Comparison of ENCODE assay signal across 21 mouse cellular contexts in the genomic region with DNA sequence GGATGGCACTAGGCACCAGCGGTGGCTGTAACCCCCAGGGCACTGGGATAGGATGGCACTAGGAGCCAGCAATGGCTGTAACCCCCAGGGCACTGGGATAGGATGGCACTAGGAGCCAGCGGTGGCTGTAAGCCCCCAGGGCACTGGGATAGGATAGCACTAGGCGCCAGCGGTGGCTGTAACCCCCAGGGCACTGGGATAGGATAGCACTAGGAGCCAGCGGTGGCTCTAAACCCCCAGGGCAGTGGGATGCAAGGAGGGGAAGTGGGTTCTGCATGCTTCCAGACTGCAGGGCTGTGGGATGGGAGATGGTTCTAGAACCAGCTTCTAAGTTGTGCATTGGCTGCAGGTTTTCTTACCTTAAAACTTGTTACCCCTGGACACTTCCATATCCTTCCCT.
"Had no signal": no experiment of that assay in that cellular context is flagged by ENCODE, and none has a peak within 500 bp of the region (broad histone marks: within the 10 kb centered on the region; RNA-seq: fewer than 3 reads in every experiment).

No protein-coding gene starts in this region.

- H3K36me3 ChIP-seq: heart, embryonic 12.5 days; kidney, embryonic 15.5 days; limb, embryonic 10.5 days; limb, embryonic 12.5 days had no signal

- H3K4me1 ChIP-seq: hindbrain, embryonic 13.5 days; hindbrain, embryonic 15.5 days; kidney, embryonic 15.5 days; limb, embryonic 10.5 days; limb, embryonic 12.5 days had no signal

- DNase-seq: forebrain, postnatal 0 days; gastrocnemius, postnatal 14 days; gastrocnemius, postnatal 36 days; heart, adult 18-20 months; heart, postnatal 10 days; kidney, adult 11 months; kidney, adult 2 months; kidney, adult 9 months; kidney, postnatal 14 days; kidney, postnatal 36 days; liver had no signal

- H3K4me2 ChIP-seq: heart, embryonic 12.5 days; hindbrain, embryonic 13.5 days; hindbrain, embryonic 15.5 days; kidney, embryonic 15.5 days; limb, embryonic 12.5 days had no signal

- H3K27me3 ChIP-seq: heart, embryonic 12.5 days; hindbrain, embryonic 13.5 days; hindbrain, embryonic 15.5 days; kidney, embryonic 15.5 days; limb, embryonic 12.5 days had no signal

- H3K9ac ChIP-seq: forebrain, postnatal 0 days; heart, embryonic 12.5 days; hindbrain, embryonic 13.5 days; hindbrain, embryonic 15.5 days; kidney, embryonic 15.5 days; limb, embryonic 12.5 days had no signal

- H3K9me3 ChIP-seq: heart, embryonic 12.5 days; hindbrain, embryonic 13.5 days; hindbrain, embryonic 15.5 days; kidney, embryonic 15.5 days; limb, embryonic 10.5 days; limb, embryonic 12.5 days had no signal

- ATAC-seq: forebrain, postnatal 0 days; intestine, embryonic 16.5 days had no signal

- H3K27ac ChIP-seq: hindbrain, embryonic 13.5 days; hindbrain, embryonic 15.5 days; hindbrain, postnatal 0 days; kidney, embryonic 15.5 days; kidney, postnatal 0 days; left cerebral cortex, adult 2 months; limb, embryonic 10.5 days; limb, embryonic 12.5 days had no signal

- H3K4me3 ChIP-seq: heart, embryonic 12.5 days; hindbrain, embryonic 13.5 days; hindbrain, embryonic 15.5 days; kidney, embryonic 15.5 days; left cerebral cortex, adult 2 months; limb, embryonic 10.5 days; limb, embryonic 12.5 days had no signal
